Mouse (Mus musculus) cerebellum, adult 2 months (tissue): Measurements from ENCODE around the gene Snx8. TPM values are rescaled to one million over a fixed set of nuclear protein-coding genes. Genes with fewer than 3 reads are reported as not detected.

ENCODE experiments used
- DNase-seq, 2 experiments: peaks; one replicate each; pipeline ENCODE4 v3.0.0; 2021
- H3K27ac ChIP-seq: fragments of 200-500 bp; 2 replicates; pipeline ENCODE4 v1.5.1; 2012; ENCODE audit warnings: low read length, control low read depth, inconsistent platforms; ENCODE audit not compliant: insufficient read depth
- H3K27me3 ChIP-seq: fragments of 200-500 bp; 2 replicates; pipeline ENCODE4 v1.6.1; 2012; ENCODE audit warnings: inconsistent platforms, mild to moderate bottlenecking, low read length, moderate library complexity; ENCODE audit not compliant: control insufficient read depth, insufficient read depth
- H3K4me1 ChIP-seq: fragments of 200-500 bp; 2 replicates; pipeline ENCODE4 v1.6.1; 2011; ENCODE audit warnings: low read length; ENCODE audit not compliant: control insufficient read depth, insufficient read depth
- H3K4me3 ChIP-seq: fragments of 200-500 bp; replicated peaks from 2 replicates; pipeline ENCODE3; 2011; ENCODE audit warnings: mild to moderate bottlenecking, low read depth, low read length, control low read depth; ENCODE audit not compliant: insufficient read depth
- CTCF ChIP-seq: fragments of 200-500 bp; IDR thresholded peaks from 2 replicates; pipeline ENCODE4 v1.5.1; 2011; ENCODE audit warnings: low read depth, mild to moderate bottlenecking, control low read depth, low read length, moderate library complexity, borderline replicate concordance; ENCODE audit not compliant: insufficient read depth
- POLR2A ChIP-seq: fragments of 200-500 bp; IDR thresholded peaks from 2 replicates; pipeline ENCODE4 v1.6.1; 2011; ENCODE audit warnings: low read length, control low read depth, borderline replicate concordance; ENCODE audit not compliant: insufficient read depth
- WGBS: fragments of 180-500 bp; shearing (Covaris S2); methylation state at CpG from one replicate; pipeline ENCODE4 v1.1.7; 2018; 5-methylcytosine and 5-hydroxymethylcytosine counted together
- polyA plus RNA-seq: library from polyadenylated mRNA; depleted of rRNA; stranded (reverse); fragments of >200 nt; gene quantifications from 2 replicates; pipeline ENCODE4 v1.2.3, GENCODE M21; 2012

The Snx8 gene
- polyA plus RNA-seq, 1 experiment, result 15.4 TPM

DNA sequence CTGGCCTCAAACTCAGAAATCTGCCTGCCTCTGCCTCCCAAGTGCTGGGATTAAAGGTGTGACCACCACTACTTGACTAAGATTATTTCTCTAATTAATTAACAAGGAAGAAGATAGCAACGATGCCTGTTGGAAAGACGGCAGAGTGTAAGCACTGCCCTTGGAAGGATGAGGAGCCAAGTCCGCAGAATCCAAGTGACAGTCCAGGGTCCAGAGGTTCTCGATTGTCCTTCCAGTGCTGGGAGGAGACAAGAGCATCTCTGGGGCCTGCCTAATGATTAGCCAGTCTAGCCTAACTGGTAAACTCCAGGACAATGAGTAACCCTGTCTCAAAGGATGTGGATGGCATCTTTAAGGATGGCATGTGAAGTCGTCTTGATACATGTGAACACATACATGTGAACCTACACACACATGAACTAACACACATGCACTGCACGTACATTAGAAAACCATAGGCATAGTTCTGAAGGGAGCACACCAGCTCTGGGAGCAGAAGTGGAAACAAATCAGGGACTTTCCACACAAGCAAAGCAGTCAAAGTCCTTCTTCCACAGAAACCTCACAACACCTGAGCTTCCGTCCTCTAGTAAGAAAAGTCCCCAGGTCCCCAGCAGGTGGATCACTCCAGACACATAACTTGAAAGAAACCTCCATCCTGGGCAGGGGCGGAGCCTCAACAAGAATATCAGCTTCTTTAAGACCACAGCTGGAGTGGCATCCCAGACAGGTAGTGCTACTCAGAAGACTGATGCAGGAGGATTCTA lies 38.1 kb downstream of the Snx8 start:
- DNase-seq, result no peak
- WGBS, result 92% methylated on average over 8 of the region's 8 CpGs
- Histone ChIP-seq H3K4me1 (no peaks in the 10 kb centered on the region), H3K27ac (no peak overlapping the region), H3K4me3 (no peak overlapping the region), H3K27me3 (no peaks in the 10 kb centered on the region)
- TF ChIP-seq POLR2A (no peak), CTCF (no peak)

DNA sequence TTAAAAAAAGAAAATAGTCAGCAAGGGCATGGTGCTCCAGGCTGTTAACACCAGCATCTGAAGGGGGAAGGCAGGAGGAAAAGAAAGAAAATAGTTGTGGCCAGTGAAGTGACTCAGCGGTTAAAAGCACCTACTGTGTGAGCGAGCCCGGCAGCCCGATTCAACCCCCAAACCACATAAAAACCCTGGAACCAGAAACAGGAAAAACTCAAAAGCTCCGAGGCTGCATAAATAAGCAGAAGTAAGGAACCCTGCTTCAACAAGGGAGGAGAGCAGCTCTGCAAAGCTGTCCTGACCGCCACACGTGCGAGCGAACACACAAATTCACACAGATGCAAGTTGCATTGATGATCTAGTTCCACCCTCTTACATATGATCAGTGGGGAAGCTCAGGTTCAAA lies 39.2 kb downstream of the Snx8 start:
- WGBS, result 93% methylated on average over 9 of the region's 9 CpGs
- no peak for DNase-seq
- TF ChIP-seq POLR2A, result no peak
- TF ChIP-seq CTCF, result no peak

DNA sequence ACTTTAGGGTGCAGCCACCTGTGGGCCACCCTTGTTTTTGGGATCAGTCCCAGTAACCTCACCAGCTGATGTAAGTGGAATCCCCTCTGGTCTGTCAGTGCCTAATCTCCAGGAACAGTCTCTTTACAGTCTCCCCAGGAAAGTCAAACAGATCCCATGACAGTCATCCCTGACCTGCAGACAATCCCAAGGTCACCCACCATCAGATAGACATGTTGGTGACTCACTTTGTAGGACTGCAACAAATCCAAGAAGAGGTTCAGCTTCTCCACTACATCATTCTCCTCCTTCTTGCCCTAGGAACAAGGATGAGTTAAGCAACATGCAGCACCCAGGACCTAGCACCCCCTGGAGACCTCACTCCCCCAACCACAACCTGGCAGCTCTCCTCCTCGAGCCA lies 43.0 kb downstream of the Snx8 start:
- Histone ChIP-seq H3K4me3 (no peak overlapping the region), H3K27ac (no peak overlapping the region), H3K4me1 (no peaks in the 10 kb centered on the region), H3K27me3 (no peaks in the 10 kb centered on the region)
- 89% methylated on average over 1 of the region's 1 CpGs for WGBS
- TF ChIP-seq CTCF (no peak), POLR2A (no peak)
- DNase-seq, result no peak

More for the DNA sequence above, 39.2 kb downstream of the Snx8 start:
- no peaks in the 10 kb centered on the region for H3K4me1 ChIP-seq
- no peak overlapping the region for H3K4me3 ChIP-seq
- no peaks in the 10 kb centered on the region for H3K27me3 ChIP-seq
- H3K27ac ChIP-seq, result no peak overlapping the region

DNA sequence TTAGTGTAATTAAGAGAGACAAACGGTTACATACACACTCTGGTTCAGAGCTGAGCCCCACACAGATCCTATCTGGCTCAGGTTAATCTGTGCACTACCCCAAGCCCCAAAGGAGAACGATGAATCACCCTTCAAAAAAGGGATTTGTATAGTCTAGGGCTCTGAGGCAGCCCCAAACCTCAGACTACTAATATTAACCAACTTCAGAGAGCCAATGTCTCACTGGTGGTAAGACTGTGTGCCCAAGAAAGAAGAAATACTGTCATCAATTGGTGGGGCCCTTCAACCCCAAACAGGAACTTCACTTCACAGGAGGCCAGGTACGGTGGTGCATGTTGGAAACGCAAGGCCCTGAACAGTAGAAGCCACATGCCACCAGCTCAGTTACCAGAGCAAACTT lies 43.8 kb downstream of the Snx8 start:
- H3K4me3 ChIP-seq, result no peak overlapping the region
- WGBS, result 94% methylated on average over 4 of the region's 4 CpGs
- TF ChIP-seq POLR2A (no peak), CTCF (no peak)
- no peak overlapping the region for H3K27ac ChIP-seq
- no peaks in the 10 kb centered on the region for H3K27me3 ChIP-seq
- no peak for DNase-seq
- H3K4me1 ChIP-seq, result no peaks in the 10 kb centered on the region

DNA sequence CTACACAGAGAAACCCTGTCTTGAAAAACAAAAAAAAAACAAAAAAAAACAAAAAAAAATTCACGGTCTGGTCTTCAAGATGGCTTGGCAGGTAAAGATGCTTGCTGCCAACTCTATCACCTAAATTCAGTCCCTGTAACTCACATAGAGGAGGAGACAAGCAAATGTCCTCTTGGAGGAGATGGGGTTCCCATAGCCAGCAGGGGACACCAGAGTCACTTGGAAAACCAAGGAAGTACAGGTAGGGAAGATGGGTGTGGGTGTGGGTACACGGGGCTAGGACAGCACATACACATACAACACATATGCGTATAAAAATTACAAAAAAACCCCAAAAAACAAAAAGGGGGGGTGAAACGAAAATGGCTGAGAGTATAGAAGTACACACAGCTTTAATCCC lies 46.2 kb downstream of the Snx8 start:
- no peak overlapping the region for H3K27ac ChIP-seq
- 83% methylated on average over 4 of the region's 4 CpGs for WGBS
- no peak for DNase-seq
- no peaks in the 10 kb centered on the region for H3K27me3 ChIP-seq
- no peaks in the 10 kb centered on the region for H3K4me1 ChIP-seq
- TF ChIP-seq POLR2A, result no peak
- TF ChIP-seq CTCF, result peak; percentile 11; the same call in 1 of the 2 replicates
- no peak overlapping the region for H3K4me3 ChIP-seq

DNA sequence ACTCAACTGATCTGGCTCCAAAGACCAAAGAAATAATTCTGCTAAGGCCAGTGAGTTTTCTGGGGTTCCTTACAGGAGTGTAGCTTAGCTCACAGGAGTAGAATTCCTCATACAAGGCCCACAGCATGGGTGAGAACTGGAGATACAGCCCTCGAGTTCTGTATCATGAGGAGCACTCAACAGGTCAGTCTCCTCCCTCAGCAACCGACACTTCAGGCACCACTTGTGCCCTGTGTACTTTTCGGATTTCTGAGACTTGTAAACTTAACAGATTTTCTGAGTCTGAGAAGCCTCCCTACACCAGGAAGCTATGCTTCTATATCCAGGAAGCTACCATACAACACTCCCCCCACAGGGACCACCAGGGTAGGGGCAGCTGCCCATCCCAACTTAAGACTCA lies 49.2 kb downstream of the Snx8 start:
- no peaks in the 10 kb centered on the region for H3K27me3 ChIP-seq
- H3K4me3 ChIP-seq, result no peak overlapping the region
- no peak overlapping the region for H3K27ac ChIP-seq
- 93% methylated on average over 3 of the region's 3 CpGs for WGBS
- no peak for DNase-seq
- TF ChIP-seq CTCF, result no peak
- TF ChIP-seq POLR2A, result no peak
- H3K4me1 ChIP-seq, result no peaks in the 10 kb centered on the region

DNA sequence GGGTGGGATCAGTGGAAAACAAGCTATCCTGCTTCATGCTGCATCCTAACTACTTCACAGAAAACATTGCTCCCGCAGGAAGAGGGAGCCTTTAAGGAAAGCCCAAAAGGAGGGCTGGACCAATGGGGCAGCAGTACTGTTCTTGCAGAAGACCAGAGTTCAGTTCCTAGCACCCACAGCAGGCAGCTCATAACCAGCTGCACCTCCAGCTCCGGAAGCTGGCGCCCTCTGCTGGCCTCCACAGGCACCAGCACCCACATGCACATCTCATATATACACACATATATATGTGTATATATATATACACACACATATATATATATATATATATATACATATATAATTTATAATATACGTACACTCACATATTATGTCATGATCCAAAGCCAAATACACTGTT lies 50.3 kb downstream of the Snx8 start:
- no peaks in the 10 kb centered on the region for H3K4me1 ChIP-seq
- no peak for DNase-seq
- no peak overlapping the region for H3K27ac ChIP-seq
- H3K4me3 ChIP-seq, result no peak overlapping the region
- 93% methylated on average over 4 of the region's 4 CpGs for WGBS
- TF ChIP-seq POLR2A (no peak), CTCF (no peak)
- no peaks in the 10 kb centered on the region for H3K27me3 ChIP-seq

DNA sequence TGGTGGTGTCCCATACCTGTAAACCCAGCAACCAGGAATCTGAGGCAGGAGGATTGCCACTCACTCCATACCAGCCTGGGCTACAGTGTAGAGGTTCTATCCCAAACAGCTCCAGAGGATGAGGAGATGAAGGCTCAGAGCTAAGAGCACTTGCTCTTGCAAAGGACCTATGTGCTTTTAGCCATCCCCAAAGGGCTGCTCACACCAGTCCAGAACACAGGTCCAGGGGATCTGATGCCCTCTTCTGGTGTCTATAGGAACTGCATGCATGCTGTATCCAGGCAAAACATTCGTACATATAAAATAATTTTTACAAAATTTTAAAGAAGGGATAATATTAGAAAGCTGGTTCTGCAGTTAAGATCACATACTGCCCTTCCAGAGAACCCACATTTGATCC lies 52.4 kb downstream of the Snx8 start:
- 66% methylated on average over 1 of the region's 1 CpGs for WGBS
- H3K27me3 ChIP-seq, result no peaks in the 10 kb centered on the region
- peak in 1 of 2 experiments; percentile 27 for DNase-seq
- H3K27ac ChIP-seq, result no peak overlapping the region
- TF ChIP-seq POLR2A (no peak), CTCF (peak; percentile 71; the same call in 1 of the 2 replicates)
- no peaks in the 10 kb centered on the region for H3K4me1 ChIP-seq
- H3K4me3 ChIP-seq, result no peak overlapping the region
